20 mouse cellular contexts compared by ENCODE assay signal in genomic region chr5:44180450-44180849, GRCm38 (mm10). TPM values are rescaled to one million over a fixed set of nuclear protein-coding genes. Genes with fewer than 3 reads are reported as not detected.
A peak's percentile ranks its signal among the peaks of the same experiment; 100 is the strongest.
DNase-seq lines count a peak whose midpoint lies in the region; TF ChIP-seq lines count a peak whose summit lies in the region.
"Had no signal": no experiment of that assay in that cellular context is flagged by ENCODE, and none has a peak within 500 bp of the region (broad histone marks: within the 10 kb centered on the region; RNA-seq: fewer than 3 reads in every experiment).

No protein-coding gene starts in this region.

- H3K27ac ChIP-seq in spleen, adult 2 months (ENCODE audit: insufficient read depth, low read length) = peak overlapping the region; percentile 1; the same call in 1 of the 2 replicates
- H3K27ac ChIP-seq: embryonic facial prominence, embryonic 10.5 days; forebrain, embryonic 15.5 days; heart, embryonic 10.5 days; hindbrain, embryonic 15.5 days; intestine, embryonic 15.5 days; limb, embryonic 13.5 days; liver, embryonic 12.5 days had no signal

- H3K4me3 ChIP-seq in spleen, adult 2 months (ENCODE audit: extremely low read depth, insufficient read depth, insufficient read length) = no peak overlapping the region
- H3K4me3 ChIP-seq: embryonic facial prominence, embryonic 10.5 days; forebrain, embryonic 15.5 days; heart, embryonic 10.5 days; hindbrain, embryonic 15.5 days; intestine, embryonic 15.5 days; limb, embryonic 13.5 days; liver, embryonic 12.5 days had no signal

- peak; percentile 36 to 51 for DNase-seq in frontal cortex, postnatal 36 days (ENCODE audit: low spot score in 2 of 2)
- no peak for DNase-seq in frontal cortex, postnatal 10 days (ENCODE audit: low spot score in 2 of 2)
- DNase-seq in left cerebral cortex, adult 18-20 months (ENCODE audit: low spot score in 2 of 2) = peak; percentile 36 to 41
- no peak for DNase-seq in left cerebral cortex, postnatal 4 days
- DNase-seq in spleen, adult 2 months (ENCODE audit: low read depth in 1 of 2, low spot score in 2 of 2) = no peak
- DNase-seq in spleen, adult 18-20 months = no peak
- DNase-seq in urinary bladder, postnatal 4 days (ENCODE audit: low spot score in 2 of 2) = no peak
- DNase-seq: adrenal gland, adult 2 months; cerebellum, adult 9-10 months; kidney, adult 9 months; kidney, postnatal 25 days; lung, adult 2 months; thymus, postnatal 36 days had no signal

- TF ChIP-seq CTCF in spleen, adult 2 months (IDR thresholded peaks at IDR 0.05; ENCODE audit: extremely low read depth, insufficient read depth, insufficient read length, insufficient replicate concordance) = no peak

- H3K4me1 ChIP-seq in spleen, adult 2 months (ENCODE audit: control insufficient read depth, insufficient read depth, insufficient read length) = peaks cover 6% of the 10 kb centered on the region
- H3K4me1 ChIP-seq: embryonic facial prominence, embryonic 10.5 days; forebrain, embryonic 15.5 days; heart, embryonic 10.5 days; hindbrain, embryonic 15.5 days; intestine, embryonic 15.5 days; limb, embryonic 13.5 days; liver, embryonic 12.5 days had no signal

- WGBS in spleen, adult 2 months = 90% methylated on average over 3 of the region's 3 CpGs

- no peaks in the 10 kb centered on the region for H3K27me3 ChIP-seq in spleen, adult 2 months (ENCODE audit: control insufficient read depth, insufficient read depth, low read length)
- H3K27me3 ChIP-seq: forebrain, embryonic 15.5 days; hindbrain, embryonic 15.5 days; intestine, embryonic 15.5 days; limb, embryonic 13.5 days; liver, embryonic 12.5 days had no signal

- TF ChIP-seq POLR2A in spleen, adult 2 months (IDR thresholded peaks at IDR 0.05; ENCODE audit: low read depth, low read length) = no peak

- intact Hi-C loops in left cerebral cortex, postnatal 4 days (cut with DNase I) = no loop called here

- peaks cover 26% of the 10 kb centered on the region for H3K36me3 ChIP-seq in spleen, adult 2 months (ENCODE audit: control insufficient read depth, insufficient read depth, low read length)

RNA-seq across cellular contexts. Expression of gene Tapt1, which starts 46.0 kb away (rescaled TPM):
- 10 to 100 TPM; 46.9 to 50.3 TPM for total RNA-seq in left cerebral cortex, adult 18-20 months (2021)
- total RNA-seq in left cerebral cortex, postnatal 4 days (2021) = 10 to 100 TPM; 44.4 to 46.7 TPM
- polyA plus RNA-seq in spleen, adult 2 months (2012; rRNA removed) = 22.2 and 27.4 TPM in 2 replicates

Comparison
In these comparisons a context has a peak if more than half of its experiments do, and no peak if none do; other contexts are left out.
1. DNase-seq: peak in frontal cortex, postnatal 36 days (2 of 2) and left cerebral cortex, adult 18-20 months (2 of 2); none in frontal cortex, postnatal 10 days (0 of 2), left cerebral cortex, postnatal 4 days (single experiment), spleen, adult 2 months (0 of 2), spleen, adult 18-20 months (0 of 2) and urinary bladder, postnatal 4 days (0 of 2).